Mouse (Mus musculus) liver, postnatal 0 days (tissue): ENCODE measurements at regions not wholly inside any gene's neighbourhood (a gene's known extent, or its start where the extent isn't known, plus 50 kb on each side); places are given as distances from the start of the nearest gene placed in this dataset.

ENCODE experiments used
- CTCF ChIP-seq: sonication (generic); IDR thresholded peaks from 2 replicates; pipeline ENCODE4 v1.5.1; 2016; ENCODE audit warnings: antibody characterized with exemption, low read depth
- EP300 ChIP-seq: IDR thresholded peaks from 2 replicates; pipeline ENCODE4 v1.6.1; 2016; ENCODE audit warnings: antibody characterized with exemption, low read depth, mild to moderate bottlenecking

GRCm38 (mm10) chr12:26571602-26572001 is 102.6 kb downstream of the Cmpk2 start:
- TF ChIP-seq EP300 = no peak
- no peak for TF ChIP-seq CTCF
